12 mouse cellular contexts compared by ENCODE assay signal in genomic region chr1:73935442-73936080, GRCm38 (mm10).
DNase-seq lines count a peak whose midpoint lies in the region; TF ChIP-seq lines count a peak whose summit lies in the region.
"Had no signal": no experiment of that assay in that cellular context is flagged by ENCODE, and none has a peak within 500 bp of the region (broad histone marks: within the 10 kb centered on the region; RNA-seq: fewer than 3 reads in every experiment).

No protein-coding gene starts in this region.

- H3K4me3 ChIP-seq in gastrocnemius, adult 2 months, result peak overlapping the region; percentile 23
- no peak overlapping the region for H3K4me3 ChIP-seq in left cerebral cortex, adult 2 months
- H3K4me3 ChIP-seq in brown adipose tissue, adult 24 weeks (ENCODE audit: insufficient read depth, low read depth, low read length), result no peak overlapping the region
- H3K4me3 ChIP-seq: hindbrain, embryonic 12.5 days; limb, embryonic 10.5 days had no signal

- intact Hi-C loops in gastrocnemius, adult 2 months (cut with DNase I), result no loop called here
- intact Hi-C loops in left cerebral cortex, adult 2 months (cut with DNase I), result no loop called here
- intact Hi-C loops in left cerebral cortex, postnatal 4 days (cut with DNase I), result no loop called here

- peak; percentile 3; the same call in 1 of the 2 replicates for TF ChIP-seq CTCF in gastrocnemius, adult 2 months (IDR thresholded peaks at IDR 0.05)
- TF ChIP-seq CTCF in left cerebral cortex, adult 2 months (IDR thresholded peaks at IDR 0.05), result no peak

- peak; percentile 77 for DNase-seq in gastrocnemius, adult 2 months
- DNase-seq in gastrocnemius, adult 8-10 months (ENCODE audit: low spot score in 2 of 2), result no peak
- DNase-seq in left cerebral cortex, adult 2 months (ENCODE audit: extremely low spot score in 1 of 2, low spot score in 2 of 2), result no peak
- no peak for DNase-seq in left cerebral cortex, postnatal 4 days
- DNase-seq in lung, postnatal 25 days (ENCODE audit: low spot score), result peak; percentile 79
- no peak for DNase-seq in frontal cortex, postnatal 25 days (ENCODE audit: low spot score in 2 of 2)
- DNase-seq: adrenal gland, postnatal 10 days; cerebellum, adult 9-11 months; lung, embryonic 14.5 days had no signal

- peaks cover 22% of the 10 kb centered on the region for H3K4me1 ChIP-seq in brown adipose tissue, adult 24 weeks (ENCODE audit: control insufficient read depth, insufficient read depth, insufficient read length, low read length)
- H3K4me1 ChIP-seq: hindbrain, embryonic 12.5 days had no signal

- peak overlapping the region; percentile 90 for H3K27ac ChIP-seq in gastrocnemius, adult 2 months
- H3K27ac ChIP-seq in left cerebral cortex, adult 2 months, result peak overlapping the region; percentile 64
- H3K27ac ChIP-seq in brown adipose tissue, adult 24 weeks (replicated peaks; ENCODE audit: low read depth, low read length), result peak overlapping the region; percentile 13; the same call in 1 of the 2 replicates
- H3K27ac ChIP-seq: hindbrain, embryonic 12.5 days; limb, embryonic 10.5 days had no signal

Comparison
In these comparisons a context has a peak if more than half of its experiments do, and no peak if none do; other contexts are left out.
1. DNase-seq: peak in gastrocnemius, adult 2 months (single experiment) and lung, postnatal 25 days (single experiment); none in gastrocnemius, adult 8-10 months (0 of 2), left cerebral cortex, adult 2 months (0 of 2), left cerebral cortex, postnatal 4 days (single experiment) and frontal cortex, postnatal 25 days (0 of 2).
2. H3K27ac ChIP-seq: peak in every context shown above with its lines; median percentile 90 in gastrocnemius, adult 2 months; 64 in left cerebral cortex, adult 2 months; 13 in brown adipose tissue, adult 24 weeks.